Mouse (Mus musculus): ENCODE measurements at regions not wholly inside any gene's neighbourhood (a gene's known extent, or its start where the extent isn't known, plus 50 kb on each side); places are given as distances from the start of the nearest gene placed in this dataset.
A peak's percentile ranks its signal among the peaks of the same experiment; 100 is the strongest.

DNA sequence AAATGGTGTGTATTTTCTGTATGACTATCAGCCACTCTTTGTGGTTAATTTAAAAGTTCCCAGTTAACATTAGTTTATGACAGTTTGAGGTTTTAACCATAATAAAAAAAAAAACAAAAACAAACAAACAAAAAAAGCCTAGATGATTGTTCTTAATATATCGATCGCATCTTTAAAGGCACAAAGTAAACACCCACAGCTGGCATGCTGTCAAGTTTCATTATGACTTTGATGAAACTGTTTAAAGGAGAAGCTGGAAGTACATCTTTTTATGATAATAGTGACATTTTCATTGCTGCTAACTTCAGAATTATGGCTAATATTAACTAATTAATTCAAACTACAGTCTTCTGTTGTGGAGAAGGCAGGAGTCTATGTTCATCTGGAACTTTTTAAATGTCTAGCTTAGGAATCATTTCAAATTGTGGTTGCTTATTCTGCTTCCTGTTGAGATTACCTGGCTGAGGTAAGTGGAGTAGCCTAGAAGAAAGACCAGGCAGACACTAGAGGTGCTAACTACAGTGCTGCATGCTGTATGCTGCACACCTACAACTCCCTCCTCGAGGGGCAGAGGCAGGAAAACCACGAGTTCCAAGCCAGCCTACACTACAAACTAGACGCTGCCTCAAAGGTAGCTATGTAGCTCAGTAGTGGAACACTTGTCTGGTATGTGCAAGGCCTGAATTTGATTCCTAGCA is 591.9 kb downstream of the Zfp706 start:
- TF ChIP-seq CTCF (IDR thresholded peaks at IDR 0.05; ENCODE audit: low read depth) (no peak), EP300 (optimal IDR thresholded peaks at IDR 0.05) (no peak)
- Histone ChIP-seq H3K9me3 (ENCODE audit: control insufficient read depth, low read length) (no peaks in the 10 kb centered on the region), H3K36me3 (ENCODE audit: control insufficient read depth, insufficient read depth, low read length) (no peaks in the 10 kb centered on the region), H3K4me2 (replicated peaks; ENCODE audit: low read depth) (no peak overlapping the region), H3K4me1 (replicated peaks; ENCODE audit: control insufficient read depth, insufficient read depth) (no peaks in the 10 kb centered on the region; the same call in 1 of the 2 replicates), H3K27me3 (ENCODE audit: control insufficient read depth, insufficient read depth, low read length) (no peaks in the 10 kb centered on the region), H3K27ac (replicated peaks) (no peak overlapping the region), H3K9ac (ENCODE audit: low read length) (no peak overlapping the region), H3K4me3 (ENCODE audit: low read depth, low read length) (no peak overlapping the region)
- no peak for DNase-seq (ENCODE audit: low spot score)
- no peak for ATAC-seq (ENCODE audit: low FRiP score, low TSS enrichment)
- WGBS: 50% methylated on average over 5 of the region's 5 CpGs

DNA sequence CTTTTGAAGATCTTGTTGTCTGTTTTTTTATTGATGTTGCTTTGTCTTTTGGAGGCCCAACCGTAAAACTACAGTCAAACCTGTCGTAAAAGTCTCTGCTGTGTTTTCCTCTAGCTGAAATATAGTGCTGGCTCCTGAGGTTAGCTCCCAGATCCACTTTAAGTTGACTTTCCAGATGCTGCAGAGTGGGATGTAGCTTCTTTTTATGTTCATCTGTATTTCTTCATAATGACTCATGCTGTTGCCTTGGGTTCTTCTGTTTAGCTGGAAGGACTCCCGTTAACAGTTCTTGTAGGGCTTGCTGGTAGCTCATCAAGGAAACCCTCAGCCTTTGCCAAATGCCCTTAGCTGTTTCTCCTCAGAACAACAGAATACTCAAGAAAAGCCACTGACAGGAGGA is 595.6 kb downstream of the Zfp706 start:
- WGBS: 72% methylated on average over 3 of the region's 3 CpGs
- ATAC-seq (ENCODE audit: low FRiP score, low TSS enrichment): no peak
- Histone ChIP-seq H3K4me2 (replicated peaks; ENCODE audit: low read depth) (no peak overlapping the region), H3K4me3 (ENCODE audit: low read depth, low read length) (no peak overlapping the region), H3K9ac (ENCODE audit: low read length) (no peak overlapping the region), H3K4me1 (replicated peaks; ENCODE audit: control insufficient read depth, insufficient read depth) (no peaks in the 10 kb centered on the region), H3K27ac (replicated peaks) (no peak overlapping the region), H3K9me3 (ENCODE audit: control insufficient read depth, low read length) (no peaks in the 10 kb centered on the region), H3K27me3 (ENCODE audit: control insufficient read depth, insufficient read depth, low read length) (no peaks in the 10 kb centered on the region), H3K36me3 (ENCODE audit: control insufficient read depth, insufficient read depth, low read length) (no peaks in the 10 kb centered on the region)
- DNase-seq (ENCODE audit: low spot score): no peak
- no peak for TF ChIP-seq EP300 (optimal IDR thresholded peaks at IDR 0.05)
- TF ChIP-seq CTCF (IDR thresholded peaks at IDR 0.05; ENCODE audit: low read depth): no peak

DNA sequence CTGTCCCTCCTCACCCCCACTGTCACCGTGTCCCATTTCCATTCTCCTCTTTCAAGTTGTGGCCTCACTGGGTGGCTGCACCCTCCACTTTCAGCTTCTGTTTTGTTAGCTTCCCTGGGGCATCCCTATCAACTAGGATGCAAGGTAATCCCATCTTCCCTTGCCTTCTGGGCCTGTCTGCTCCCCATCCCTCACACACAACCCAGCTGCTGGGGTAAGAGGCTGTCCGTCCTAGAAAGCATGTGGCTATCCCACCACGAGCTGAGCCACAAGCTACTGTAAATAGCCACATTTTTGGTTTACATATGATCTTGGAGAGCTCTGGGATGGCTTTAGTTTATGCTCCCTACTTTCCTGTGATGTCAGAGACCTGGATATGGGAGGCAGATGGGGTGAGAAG is 602.1 kb downstream of the Zfp706 start:
- H3K9me3 ChIP-seq (ENCODE audit: control insufficient read depth, low read length): no peaks in the 10 kb centered on the region
- 66% methylated on average over 3 of the region's 3 CpGs for WGBS
- H3K27me3 ChIP-seq (ENCODE audit: control insufficient read depth, insufficient read depth, low read length): no peaks in the 10 kb centered on the region
- no peaks in the 10 kb centered on the region for H3K36me3 ChIP-seq (ENCODE audit: control insufficient read depth, insufficient read depth, low read length)
- H3K4me3 ChIP-seq (ENCODE audit: low read depth, low read length): no peak overlapping the region
- TF ChIP-seq EP300 (optimal IDR thresholded peaks at IDR 0.05) (no peak), CTCF (IDR thresholded peaks at IDR 0.05; ENCODE audit: low read depth) (no peak)
- ATAC-seq (ENCODE audit: low FRiP score, low TSS enrichment) (no peak), DNase-seq (ENCODE audit: low spot score) (no peak)
- H3K4me1 ChIP-seq (replicated peaks; ENCODE audit: control insufficient read depth, insufficient read depth): no peaks in the 10 kb centered on the region
- H3K4me2 ChIP-seq (replicated peaks; ENCODE audit: low read depth): no peak overlapping the region
- H3K27ac ChIP-seq (replicated peaks): no peak overlapping the region
- no peak overlapping the region for H3K9ac ChIP-seq (ENCODE audit: low read length)

DNA sequence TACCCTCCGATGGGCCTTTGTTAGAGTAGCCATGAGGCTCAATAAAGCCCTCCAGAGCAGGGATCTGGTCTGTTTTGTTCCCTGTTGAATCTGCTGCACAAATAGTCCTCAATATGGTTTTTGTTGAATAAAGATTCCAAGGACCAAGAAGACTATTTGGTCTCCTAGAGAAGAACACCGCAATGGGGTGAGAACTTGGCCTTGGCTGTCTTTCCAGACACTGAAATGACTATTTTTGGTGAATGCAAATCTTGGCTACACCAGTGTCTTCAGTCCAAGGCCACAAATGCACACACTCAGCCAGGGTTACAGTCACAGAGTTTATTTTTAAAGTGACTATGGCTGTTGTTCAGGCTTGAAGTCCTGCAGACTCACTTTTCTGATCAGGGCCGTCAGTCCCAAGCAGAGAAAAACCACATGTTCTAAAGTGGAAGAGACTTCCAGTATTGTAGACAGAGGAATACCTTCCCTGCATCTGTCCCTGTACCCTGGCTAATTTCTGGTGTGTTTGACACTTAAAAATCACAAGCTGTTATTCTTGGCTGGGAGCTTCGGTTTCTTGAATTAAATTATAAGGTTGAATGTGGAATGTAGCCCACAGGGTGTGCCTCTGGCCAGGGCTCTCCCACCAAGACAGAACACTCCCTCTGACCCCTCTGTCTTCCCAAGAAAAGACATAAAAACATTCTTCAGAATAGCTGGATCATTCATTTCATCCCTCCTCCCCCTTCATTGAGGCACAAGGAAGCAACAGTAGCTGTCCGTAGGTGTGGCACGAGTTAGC is 604.0 kb downstream of the Zfp706 start:
- no peak overlapping the region for H3K4me3 ChIP-seq (ENCODE audit: low read depth, low read length)
- H3K27me3 ChIP-seq (ENCODE audit: control insufficient read depth, insufficient read depth, low read length): no peaks in the 10 kb centered on the region
- no peak overlapping the region for H3K27ac ChIP-seq (replicated peaks)

DNA sequence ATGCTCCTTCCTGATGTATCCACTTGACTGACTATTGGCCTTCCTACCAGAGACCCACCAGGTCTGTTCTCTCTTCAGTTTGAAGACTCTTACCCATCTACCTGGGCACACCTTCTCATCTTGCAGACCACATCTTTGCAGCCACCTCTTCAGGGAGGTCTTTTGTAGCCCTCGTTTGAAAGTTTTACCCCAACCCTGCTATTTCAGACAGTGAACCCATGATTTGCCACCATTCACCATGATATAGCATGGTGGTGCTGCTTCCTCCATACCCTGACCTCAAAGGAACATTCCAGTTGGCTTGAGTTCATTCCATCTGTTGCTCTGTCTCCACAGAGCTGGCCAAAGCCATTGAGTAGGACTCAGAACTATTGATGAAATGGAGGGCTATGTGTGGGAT is 605.5 kb downstream of the Zfp706 start:
- ATAC-seq (ENCODE audit: low FRiP score, low TSS enrichment): no peak
- TF ChIP-seq EP300 (optimal IDR thresholded peaks at IDR 0.05) (no peak), CTCF (IDR thresholded peaks at IDR 0.05; ENCODE audit: low read depth) (no peak)
- no peak for DNase-seq (ENCODE audit: low spot score)
- H3K9me3 ChIP-seq (ENCODE audit: control insufficient read depth, low read length): no peaks in the 10 kb centered on the region
- no peak overlapping the region for H3K27ac ChIP-seq (replicated peaks)
- no peaks in the 10 kb centered on the region for H3K4me1 ChIP-seq (replicated peaks; ENCODE audit: control insufficient read depth, insufficient read depth)
- H3K36me3 ChIP-seq (ENCODE audit: control insufficient read depth, insufficient read depth, low read length): no peaks in the 10 kb centered on the region
- no peak overlapping the region for H3K4me2 ChIP-seq (replicated peaks; ENCODE audit: low read depth)
- 100% methylated on average over 1 of the region's 1 CpGs for WGBS
- H3K27me3 ChIP-seq (ENCODE audit: control insufficient read depth, insufficient read depth, low read length): no peaks in the 10 kb centered on the region
- H3K9ac ChIP-seq (ENCODE audit: low read length): no peak overlapping the region
- H3K4me3 ChIP-seq (ENCODE audit: low read depth, low read length): no peak overlapping the region

More for the DNA sequence above, 604.0 kb downstream of the Zfp706 start:
- Histone ChIP-seq H3K4me1 (replicated peaks; ENCODE audit: control insufficient read depth, insufficient read depth) (no peaks in the 10 kb centered on the region), H3K36me3 (ENCODE audit: control insufficient read depth, insufficient read depth, low read length) (no peaks in the 10 kb centered on the region), H3K9ac (ENCODE audit: low read length) (no peak overlapping the region), H3K4me2 (replicated peaks; ENCODE audit: low read depth) (no peak overlapping the region), H3K9me3 (ENCODE audit: control insufficient read depth, low read length) (no peaks in the 10 kb centered on the region)
- ATAC-seq (ENCODE audit: low FRiP score, low TSS enrichment): no peak
- 63% methylated on average over 6 of the region's 6 CpGs for WGBS
- DNase-seq (ENCODE audit: low spot score): no peak
- no peak for TF ChIP-seq EP300 (optimal IDR thresholded peaks at IDR 0.05)
- no peak for TF ChIP-seq CTCF (IDR thresholded peaks at IDR 0.05; ENCODE audit: low read depth)

DNA sequence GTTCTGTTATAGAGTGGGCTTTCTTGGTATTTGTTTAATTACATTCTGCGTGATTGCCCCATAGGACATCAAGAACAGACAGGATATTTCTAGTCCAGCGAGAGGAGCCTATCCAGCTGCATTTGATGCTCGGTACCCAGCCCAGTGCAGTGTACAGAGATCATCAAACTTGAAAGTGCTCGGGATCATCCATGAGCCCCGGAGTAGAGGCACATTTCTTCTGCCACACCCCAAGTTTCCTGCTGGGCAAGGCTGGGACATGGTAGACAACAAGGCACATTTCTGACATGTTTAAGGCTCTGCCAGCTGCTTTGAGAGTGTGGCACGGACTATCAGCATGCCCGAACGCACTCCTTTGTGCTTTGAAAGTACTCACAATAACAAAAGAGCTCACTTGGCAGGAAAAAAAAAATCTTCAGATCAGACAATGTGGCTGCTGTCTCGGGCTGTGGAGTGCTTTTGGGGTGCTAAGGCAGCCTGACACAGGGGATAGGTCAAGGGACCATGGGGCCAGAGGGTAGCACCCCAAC is 607.2 kb downstream of the Zfp706 start:
- H3K9me3 ChIP-seq (ENCODE audit: control insufficient read depth, low read length): no peaks in the 10 kb centered on the region
- no peak overlapping the region for H3K9ac ChIP-seq (ENCODE audit: low read length)
- no peak overlapping the region for H3K4me2 ChIP-seq (replicated peaks; ENCODE audit: low read depth)
- no peak overlapping the region for H3K4me3 ChIP-seq (ENCODE audit: low read depth, low read length)
- H3K36me3 ChIP-seq (ENCODE audit: control insufficient read depth, insufficient read depth, low read length): no peaks in the 10 kb centered on the region
- 49% methylated on average over 9 of the region's 9 CpGs for WGBS
- TF ChIP-seq EP300 (optimal IDR thresholded peaks at IDR 0.05): no peak
- no peak for TF ChIP-seq CTCF (IDR thresholded peaks at IDR 0.05; ENCODE audit: low read depth)
- no peaks in the 10 kb centered on the region for H3K4me1 ChIP-seq (replicated peaks; ENCODE audit: control insufficient read depth, insufficient read depth)
- DNase-seq (ENCODE audit: low spot score) (no peak), ATAC-seq (ENCODE audit: low FRiP score, low TSS enrichment) (no peak)
- no peaks in the 10 kb centered on the region for H3K27me3 ChIP-seq (ENCODE audit: control insufficient read depth, insufficient read depth, low read length)
- peak overlapping the region; percentile 14; the same call in 1 of the 2 replicates for H3K27ac ChIP-seq (replicated peaks)
